Mouse (Mus musculus) intestine, postnatal 0 days (tissue): ENCODE data around the gene Unc79. TPM values are rescaled to one million over a fixed set of nuclear protein-coding genes. Genes with fewer than 3 reads are reported as not detected.

Experiments used
- ATAC-seq: fragments of 200-750 bp; cut with Nextera tagmentation; 2 replicates; pipeline ENCODE4 v1.8.0; 2017; ENCODE audit warnings: mild to moderate bottlenecking, moderate TSS enrichment, moderate library complexity
- H3K27ac ChIP-seq: fragments of 300-500 bp; sonication (generic); 2 replicates; pipeline ENCODE4 v1.5.1; 2014; ENCODE audit warnings: mild to moderate bottlenecking, low read depth, low read length, moderate library complexity
- H3K27me3 ChIP-seq: fragments of 300-500 bp; sonication (generic); replicated peaks from 2 replicates; pipeline ENCODE4 v1.6.1; 2014; ENCODE audit warnings: low read length, mixed read lengths; ENCODE audit not compliant: control insufficient read depth, insufficient read depth
- H3K36me3 ChIP-seq: fragments of 300-500 bp; sonication (generic); 2 replicates; pipeline ENCODE4 v1.6.1; 2014; ENCODE audit warnings: mild to moderate bottlenecking, moderate library complexity; ENCODE audit not compliant: control insufficient read depth, insufficient read depth
- H3K4me1 ChIP-seq: fragments of 300-500 bp; sonication (generic); replicated peaks from 2 replicates; pipeline ENCODE4 v1.6.1; 2014; ENCODE audit warnings: antibody characterized with exemption, low read length, mixed read lengths; ENCODE audit not compliant: control insufficient read depth, insufficient read depth
- H3K4me2 ChIP-seq: fragments of 300-500 bp; sonication (generic); replicated peaks from 2 replicates; pipeline ENCODE4 v1.6.1; 2014; ENCODE audit warnings: low read depth, mild to moderate bottlenecking, moderate library complexity
- H3K4me3 ChIP-seq: fragments of 300-500 bp; sonication (generic); 2 replicates; pipeline ENCODE4 v1.5.1; 2014; ENCODE audit warnings: low read depth, low read length
- H3K9ac ChIP-seq: fragments of 300-500 bp; sonication (generic); 2 replicates; pipeline ENCODE4 v1.6.1; 2014; ENCODE audit warnings: mild to moderate bottlenecking, low read depth, low read length
- H3K9me3 ChIP-seq: fragments of 300-500 bp; sonication (generic); 2 replicates; pipeline ENCODE4 v1.6.1; 2016; ENCODE audit warnings: mixed run types; ENCODE audit not compliant: control insufficient read depth
- CTCF ChIP-seq: sonication (generic); IDR thresholded peaks from 2 replicates; pipeline ENCODE4 v1.5.1; 2016; ENCODE audit warnings: low read depth, mild to moderate bottlenecking, control low read depth, antibody characterized with exemption, moderate library complexity
- WGBS: fragments of 180-500 bp; shearing (Covaris S2); extraction: QIAGEN DNeasy Blood & Tissue Kit; methylation state at CpG from one replicate; pipeline ENCODE4 v1.1.7; 2014; 5-methylcytosine and 5-hydroxymethylcytosine counted together
- polyA plus RNA-seq: library from polyadenylated mRNA; unstranded; fragments of >200 nt; fragmentation: Nextera tagmentation; extraction: Ambion mirVana; gene quantifications from 2 replicates; pipeline ENCODE4 v1.2.1, GENCODE M21; 2015

Gene Unc79
- polyA plus RNA-seq, 1 experiment from 2014 or later: 0.10 TPM

- Histone ChIP-seq H3K27ac (no peak overlapping the region), H3K9ac (no peak overlapping the region), H3K4me3 (no peak overlapping the region), H3K27me3 (no peaks in the 10 kb centered on the region), H3K4me1 (no peaks in the 10 kb centered on the region), H3K9me3 (no peaks in the 10 kb centered on the region), H3K36me3 (no peaks in the 10 kb centered on the region), H3K4me2 (no peak overlapping the region)
- no peak for ATAC-seq
- WGBS: 81% methylated on average over 7 of the region's 7 CpGs
- TF ChIP-seq CTCF: no peak
These were observed 17.9 kb upstream of the Unc79 start for GRCm38 (mm10) chr12:102930789-102931188.

GRCm38 (mm10) chr12:102935892-102936291 lies 12.8 kb upstream of the Unc79 start:
- H3K27me3 ChIP-seq: no peaks in the 10 kb centered on the region
- H3K9ac ChIP-seq: no peak overlapping the region
- H3K4me1 ChIP-seq: no peaks in the 10 kb centered on the region
- no peaks in the 10 kb centered on the region for H3K9me3 ChIP-seq
- H3K4me2 ChIP-seq: no peak overlapping the region
- ATAC-seq: no peak
- no peak overlapping the region for H3K4me3 ChIP-seq
- no peaks in the 10 kb centered on the region for H3K36me3 ChIP-seq
- TF ChIP-seq CTCF: no peak
- H3K27ac ChIP-seq: no peak overlapping the region
- 14% methylated on average over 1 of the region's 1 CpGs for WGBS

GRCm38 (mm10) chr12:102945571-102945970 lies 3.1 kb upstream of the Unc79 start:
- H3K4me3 ChIP-seq: no peak overlapping the region
- no peaks in the 10 kb centered on the region for H3K36me3 ChIP-seq
- no peak overlapping the region for H3K9ac ChIP-seq
- H3K4me1 ChIP-seq: no peaks in the 10 kb centered on the region
- ATAC-seq: no peak
- peaks cover 15% of the 10 kb centered on the region for H3K27me3 ChIP-seq
- TF ChIP-seq CTCF: no peak
- H3K4me2 ChIP-seq: no peak overlapping the region
- no peaks in the 10 kb centered on the region for H3K9me3 ChIP-seq
- H3K27ac ChIP-seq: no peak overlapping the region
- WGBS: 89% methylated on average over 1 of the region's 1 CpGs

GRCm38 (mm10) chr12:102947826-102948225 lies 833 bp upstream of the Unc79 start:
- no peak for ATAC-seq
- no peaks in the 10 kb centered on the region for H3K4me1 ChIP-seq
- H3K9me3 ChIP-seq: no peaks in the 10 kb centered on the region
- no peak overlapping the region for H3K9ac ChIP-seq
- 22% methylated on average over 10 of the region's 10 CpGs for WGBS
- H3K4me2 ChIP-seq: no peak overlapping the region
- no peak overlapping the region for H3K4me3 ChIP-seq
- TF ChIP-seq CTCF: no peak
- peaks cover 15% of the 10 kb centered on the region for H3K27me3 ChIP-seq
- H3K27ac ChIP-seq: no peak overlapping the region
- H3K36me3 ChIP-seq: no peaks in the 10 kb centered on the region

GRCm38 (mm10) chr12:102949395-102950208 lies 943 bp downstream of the Unc79 start:
- ATAC-seq: no peak
- H3K27me3 ChIP-seq: peaks cover 15% of the 10 kb centered on the region
- H3K27ac ChIP-seq: no peak overlapping the region

GRCm38 (mm10) chr12:102960051-102960775 lies 11.6 kb downstream of the Unc79 start:
- 90% methylated on average over 7 of the region's 7 CpGs for WGBS
- peak; percentile 19; the same call in 1 of the 2 replicates for TF ChIP-seq CTCF
- H3K4me3 ChIP-seq: no peak overlapping the region
- H3K36me3 ChIP-seq: no peaks in the 10 kb centered on the region
- no peaks in the 10 kb centered on the region for H3K9me3 ChIP-seq
- no peak for ATAC-seq
- no peak overlapping the region for H3K9ac ChIP-seq
- H3K4me2 ChIP-seq: no peak overlapping the region
- no peak overlapping the region for H3K27ac ChIP-seq
- H3K27me3 ChIP-seq: no peaks in the 10 kb centered on the region
- H3K4me1 ChIP-seq: no peaks in the 10 kb centered on the region

More at GRCm38 (mm10) chr12:102949395-102950208, 943 bp downstream of the Unc79 start:
- no peak overlapping the region for H3K9ac ChIP-seq
- no peaks in the 10 kb centered on the region for H3K36me3 ChIP-seq
- WGBS: 1% methylated on average over 39 of the region's 42 CpGs
- H3K4me2 ChIP-seq: peak overlapping the region; percentile 79
- no peak for TF ChIP-seq CTCF
- H3K4me1 ChIP-seq: no peaks in the 10 kb centered on the region
- no peaks in the 10 kb centered on the region for H3K9me3 ChIP-seq
- peak overlapping the region; percentile 46 for H3K4me3 ChIP-seq
